Mouse (Mus musculus) megakaryocyte, embryonic 14.5 days (primary cell): ENCODE measurements at regions not wholly inside any gene's neighbourhood (a gene's known extent, or its start where the extent isn't known, plus 50 kb on each side); places are given as distances from the start of the nearest gene placed in this dataset.

Experiments used
- FLI1 ChIP-seq: IDR thresholded peaks from 2 replicates; pipeline ENCODE4 v1.6.1; 2012; ENCODE audit warnings: low read length, inconsistent platforms, mixed read lengths
- GATA1 ChIP-seq: IDR thresholded peaks from 3 replicates; pipeline ENCODE4 v1.6.1; 2012; ENCODE audit warnings: mixed read lengths, low read length, inconsistent platforms, borderline replicate concordance

- TF ChIP-seq GATA1 (no peak), FLI1 (no peak)
These were observed 132.6 kb upstream of the Eci2 start for GRCm38 (mm10) chr13:35159456-35159855.
